Mouse (Mus musculus) regulatory T cell (primary cell): ENCODE results near the gene Snx32.
"Not testable (repeated sequence)": the region's sequence is repeated elsewhere in the genome, so short reads cannot be mapped to it uniquely, and the experiment has no call there.

Experiments
- in situ Hi-C: fragments of 300-600 bp; cut with MboI, MseI; formaldehyde crosslinking; loops from one replicate; pipeline ENCODE4 v1.15.1; 2025; ENCODE audit warnings: high pct_unique_total_duplicates

Snx32 gene

DNA sequence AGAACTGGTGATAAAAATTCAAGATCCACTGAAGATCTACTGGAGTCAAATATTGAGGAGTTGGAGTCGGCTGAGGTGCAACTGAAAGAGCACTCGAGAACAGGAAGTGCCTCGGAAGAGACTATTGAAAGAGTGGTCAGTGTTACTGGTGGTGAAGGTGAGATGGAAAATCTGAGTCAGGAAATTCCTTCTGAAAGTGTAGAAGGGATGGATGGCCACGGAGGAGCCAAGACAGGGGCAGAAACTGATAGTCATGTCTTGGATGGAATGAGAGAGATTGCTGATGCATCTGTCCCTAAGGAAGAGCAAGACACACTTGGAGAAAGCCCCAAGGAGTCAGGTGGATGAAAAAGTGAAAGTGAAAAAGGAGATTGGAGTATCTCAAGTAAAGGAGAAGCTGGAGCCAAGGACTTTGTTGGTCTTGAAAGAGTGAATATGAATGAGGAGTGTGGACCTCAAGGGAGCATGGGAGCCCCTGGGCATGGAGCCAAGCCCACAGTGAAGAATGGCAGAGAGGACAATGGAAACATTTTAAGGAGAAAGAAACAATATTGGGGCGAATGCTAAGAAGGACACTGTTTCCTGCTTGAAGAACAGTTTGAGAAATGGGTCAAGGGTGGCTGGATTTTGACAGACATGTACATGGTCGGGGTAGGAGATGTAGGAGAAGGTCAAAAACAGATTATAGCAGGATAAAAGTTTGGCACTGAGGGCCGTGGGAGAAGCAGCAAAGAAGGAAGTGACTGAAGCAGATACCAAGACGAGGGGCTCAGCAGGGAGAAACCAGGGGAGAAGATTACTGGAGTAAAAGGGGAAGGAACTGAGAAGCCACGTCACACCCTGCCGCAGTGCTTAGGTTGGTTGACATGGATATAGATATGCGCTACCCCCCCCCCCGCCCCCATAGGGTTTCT lies 2.0 kb upstream of the Snx32 start:
- in situ Hi-C loops = no loop called here

DNA sequence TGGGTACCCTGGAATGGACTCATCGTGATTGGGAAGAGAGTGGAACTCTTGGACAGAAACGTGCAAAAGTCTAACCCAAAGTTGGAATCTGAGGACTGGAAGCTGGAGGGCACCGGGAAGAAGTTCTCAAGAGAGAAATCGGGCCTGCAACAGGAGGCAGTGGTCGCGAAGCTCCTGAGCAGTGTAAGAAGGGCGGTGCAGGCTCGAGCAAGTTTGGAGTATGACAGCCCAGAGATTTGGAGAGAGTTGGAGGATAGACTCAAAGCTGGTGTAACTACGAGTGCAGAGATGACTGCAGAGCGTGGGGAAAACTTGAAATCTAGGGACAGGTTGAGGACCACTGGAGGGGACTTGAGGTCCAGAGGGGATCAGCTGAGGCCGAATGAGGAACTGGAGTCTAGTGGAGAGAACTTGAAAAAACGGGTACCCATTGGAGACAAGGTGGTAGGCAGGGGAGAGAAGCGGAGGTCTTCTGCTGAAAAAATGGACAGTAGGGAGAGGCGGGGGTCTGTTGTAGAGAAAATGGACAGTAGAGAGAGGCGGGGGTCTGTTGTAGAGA lies 815 bp upstream of the Snx32 start:
- in situ Hi-C loops = no loop called here

- in situ Hi-C loops = no loop called here
Measured at GRCm38 (mm10) chr19:5503687-5504086, 6.7 kb downstream of the Snx32 start, which contains the start of gene 1700020D05Rik. Gene 1700020D05Rik, minus strand, starts transcription at chr19:5503787.

GRCm38 (mm10) chr19:5500330-5500875 lies 9.9 kb downstream of the Snx32 start:
- in situ Hi-C loops = no loop called here

DNA sequence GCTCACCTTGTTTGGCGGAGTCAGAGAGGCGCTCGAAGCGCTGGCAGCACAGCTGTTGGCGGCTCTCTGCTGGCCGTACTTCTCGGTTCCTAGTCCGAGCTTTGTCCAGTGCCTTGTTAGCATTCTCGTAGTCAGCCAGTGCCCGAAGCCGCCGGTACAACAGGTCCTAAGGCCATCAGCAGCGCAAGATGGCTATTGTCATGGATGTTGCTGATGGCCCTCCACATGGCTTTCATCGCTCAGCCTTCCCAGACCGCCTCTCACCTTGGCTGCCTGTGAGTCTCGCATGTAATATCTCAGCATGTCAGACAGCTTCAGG lies 14.3 kb downstream of the Snx32 start:
- in situ Hi-C loops = no loop called here

GRCm38 (mm10) chr19:5495353-5496051 lies 14.8 kb downstream of the Snx32 start:
- in situ Hi-C loops = no loop called here

DNA sequence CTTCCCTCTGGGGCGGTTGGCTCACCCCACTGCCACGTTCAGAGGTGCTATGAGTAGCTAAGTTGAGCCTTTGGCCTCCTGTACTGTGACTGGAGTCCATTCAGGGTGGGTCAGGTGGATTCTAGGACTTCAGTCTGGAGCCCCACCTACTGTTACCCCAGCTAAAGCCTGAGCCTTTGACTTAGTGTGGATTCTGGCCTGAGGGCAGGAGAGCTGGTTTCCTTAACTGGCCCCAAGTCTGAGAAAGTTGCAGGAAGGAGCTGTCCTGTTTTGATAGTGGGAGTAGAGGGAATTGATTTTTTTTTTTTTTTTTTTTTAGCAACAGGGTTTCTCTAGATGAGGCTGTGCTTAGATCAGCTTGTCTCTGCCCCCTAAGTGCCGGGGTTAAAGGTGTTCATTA lies 16.0 kb downstream of the Snx32 start:
- in situ Hi-C loops = no loop called here

DNA sequence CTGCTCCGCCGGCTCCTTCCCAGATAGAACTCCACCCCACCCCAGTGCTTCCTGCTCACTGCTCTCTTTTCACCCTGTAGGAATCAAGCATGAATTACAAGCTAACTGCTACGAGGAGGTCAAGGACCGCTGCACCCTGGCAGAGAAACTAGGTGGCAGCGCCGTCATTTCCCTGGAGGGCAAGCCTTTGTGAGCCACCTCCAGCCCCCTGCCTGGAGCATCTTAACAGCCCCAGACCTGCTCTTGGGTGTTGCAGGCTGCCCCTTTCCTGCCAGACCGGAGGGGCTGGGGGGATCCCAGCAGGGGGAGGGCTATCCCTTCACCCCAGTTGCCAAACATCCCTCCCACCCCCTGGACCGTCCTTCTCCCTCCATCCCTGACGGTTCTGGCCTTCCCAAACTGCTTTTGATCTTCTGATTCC lies 17.0 kb downstream of the Snx32 start:
- in situ Hi-C loops = not testable (repeated sequence)

- in situ Hi-C loops = no loop called here
Measured at GRCm38 (mm10) chr19:5492641-5493040, 17.7 kb downstream of the Snx32 start.

DNA sequence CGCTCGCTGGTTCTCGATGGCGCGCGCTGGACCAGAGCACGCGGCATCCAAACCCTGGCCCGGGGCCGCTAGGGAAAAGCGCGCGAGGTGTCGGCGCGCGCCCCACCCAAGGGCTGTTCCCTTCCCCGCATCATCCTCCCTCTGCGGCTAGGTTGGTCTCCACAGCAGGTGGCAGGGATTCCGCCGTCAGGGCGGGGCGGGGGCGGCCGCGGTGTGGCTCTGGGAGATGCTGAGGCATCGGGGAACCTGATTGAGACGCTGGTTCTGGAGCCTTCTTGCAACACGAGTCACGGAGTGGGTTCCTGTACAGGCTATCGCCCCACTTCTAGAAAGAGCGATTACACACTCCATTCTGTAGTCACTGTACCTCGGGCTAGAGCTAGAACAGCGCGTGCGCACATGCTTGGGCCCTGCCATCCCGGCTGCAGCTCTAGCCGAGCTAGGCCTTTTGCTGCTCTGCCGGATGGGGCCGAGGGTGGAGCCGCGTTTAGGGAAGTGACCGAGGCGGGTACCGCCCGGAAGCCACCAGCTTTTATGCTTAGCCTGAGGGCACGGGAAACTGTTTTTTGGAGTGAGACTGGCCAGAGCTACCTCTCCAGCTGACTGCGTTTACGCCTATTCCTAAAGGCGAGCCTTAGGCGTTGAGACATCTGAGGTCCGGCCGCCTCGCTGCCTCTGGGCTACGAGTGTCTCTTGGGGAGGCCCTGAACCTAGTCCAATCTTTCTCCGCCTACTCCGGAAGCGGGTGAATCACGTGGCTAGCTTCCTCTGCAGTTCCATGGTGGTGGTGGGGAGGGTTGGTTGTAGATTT lies 19.2 kb downstream of the Snx32 start:
- in situ Hi-C loops = no loop called here

- in situ Hi-C loops = no loop called here
Measured at GRCm38 (mm10) chr19:5490313-5490897, 19.9 kb downstream of the Snx32 start, which contains the start of gene Cfl1. Gene Cfl1, plus strand, starts transcription at chr19:5490455.

DNA sequence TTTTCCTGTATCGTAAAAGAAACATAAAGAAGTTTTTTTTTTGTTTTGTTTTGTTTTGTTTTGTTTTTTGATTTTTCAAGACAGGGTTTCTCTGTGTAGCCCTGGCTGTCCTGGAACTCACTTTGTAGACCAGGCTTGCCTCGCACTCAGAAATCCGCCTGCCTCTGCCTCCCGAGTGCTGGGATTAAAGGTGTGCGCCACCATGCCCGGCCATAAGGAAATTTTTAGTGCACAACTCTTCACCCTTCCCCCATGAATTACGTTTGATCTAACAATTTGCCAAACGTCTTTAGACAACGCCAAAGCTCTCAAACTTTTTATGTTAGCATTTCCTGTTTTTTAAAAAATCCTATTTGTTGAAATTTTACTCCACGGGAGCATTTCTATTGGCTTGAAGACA lies 20.6 kb downstream of the Snx32 start:
- in situ Hi-C loops = not testable (repeated sequence)

DNA sequence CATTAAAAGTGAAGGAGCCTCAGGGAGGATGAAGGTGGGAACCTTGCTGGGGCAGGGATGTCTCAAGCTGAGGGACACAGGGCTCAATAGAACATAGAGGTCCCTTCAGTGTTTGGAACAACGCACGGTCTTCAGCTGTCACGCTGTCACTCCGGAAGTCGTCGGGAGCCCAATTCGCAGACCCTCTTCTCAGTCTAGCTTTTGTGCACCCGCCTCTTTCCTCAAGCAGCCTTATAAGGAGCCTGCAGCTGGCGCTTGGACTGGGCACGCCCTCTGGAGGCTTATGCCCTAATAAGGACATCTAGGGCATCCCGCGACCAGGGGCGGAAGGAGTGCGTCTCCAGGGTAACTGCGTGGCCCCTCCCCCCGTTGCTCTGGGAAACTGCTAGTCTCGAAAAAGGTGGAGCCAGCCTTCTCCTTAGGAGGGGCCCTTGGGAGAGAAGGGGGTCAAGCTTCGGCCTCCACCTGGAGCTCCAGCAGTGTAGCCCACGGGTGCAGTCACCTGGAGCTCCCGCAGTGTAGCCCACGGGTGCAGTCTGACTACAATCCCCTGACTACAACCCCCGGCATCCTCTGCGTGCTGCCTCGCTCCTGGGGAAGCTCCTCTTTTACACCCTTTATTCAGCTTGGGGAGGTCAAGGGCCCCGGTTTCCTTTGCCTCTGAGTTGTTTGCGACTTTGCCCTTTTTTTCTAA lies 21.3 kb downstream of the Snx32 start:
- in situ Hi-C loops = no loop called here

- in situ Hi-C loops = no loop called here
Measured at GRCm38 (mm10) chr19:5487768-5488550, 22.4 kb downstream of the Snx32 start, which contains the start of gene Mus81. Gene Mus81, minus strand, starts transcription at chr19:5488402.

GRCm38 (mm10) chr19:5486771-5487170 lies 23.6 kb downstream of the Snx32 start:
- in situ Hi-C loops = no loop called here

DNA sequence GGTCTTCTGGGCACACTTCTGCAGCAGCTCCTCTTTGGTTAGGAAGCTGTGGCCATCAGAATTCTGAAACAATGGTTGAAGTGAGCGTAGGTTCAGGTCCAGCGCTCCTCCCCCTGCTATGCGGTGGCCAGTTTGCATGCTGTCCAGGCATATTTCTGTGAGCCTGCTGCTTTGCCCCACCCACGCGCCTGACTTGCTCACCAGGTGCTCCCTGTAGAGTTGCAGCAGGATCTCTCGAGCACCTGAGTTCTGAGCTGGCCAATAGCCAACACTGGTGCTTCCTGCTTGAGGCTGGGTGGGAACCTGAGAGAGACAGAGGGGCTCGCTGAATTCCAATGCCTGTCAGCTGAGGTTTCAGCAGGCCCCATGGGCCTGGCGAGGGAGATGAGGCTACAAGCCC lies 24.1 kb downstream of the Snx32 start:
- in situ Hi-C loops = no loop called here

- in situ Hi-C loops = no loop called here
Measured at GRCm38 (mm10) chr19:5485821-5486220, 24.5 kb downstream of the Snx32 start.

DNA sequence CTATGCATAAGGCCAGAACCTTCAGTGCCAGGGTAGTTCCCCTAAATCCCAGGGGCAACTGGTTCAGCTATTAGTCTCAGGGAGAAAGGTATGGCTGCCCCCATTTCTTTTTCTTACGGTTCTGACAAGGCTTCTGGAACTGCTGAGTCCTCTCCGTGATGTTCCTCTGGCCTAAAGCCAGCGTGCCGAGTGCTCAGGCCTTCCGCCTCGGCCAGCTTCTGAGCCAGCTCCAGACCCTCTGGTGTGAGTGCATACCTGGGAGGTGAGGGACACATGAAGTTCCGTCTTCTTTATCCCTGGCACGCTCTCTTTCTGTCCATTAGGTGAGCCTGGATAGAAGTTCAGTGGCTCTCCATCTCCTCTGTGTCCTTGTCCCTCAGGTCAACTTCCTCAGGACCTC lies 25.0 kb downstream of the Snx32 start:
- in situ Hi-C loops = no loop called here

- in situ Hi-C loops = no loop called here
Measured at GRCm38 (mm10) chr19:5484496-5484895, 25.8 kb downstream of the Snx32 start.
